Mouse (Mus musculus) gonadal fat pad, adult 2 months (tissue): Measurements from ENCODE around the gene Ccin. TPM values are rescaled to one million over a fixed set of nuclear protein-coding genes. Genes with fewer than 3 reads are reported as not detected.

Experiments used
- DNase-seq: peaks from one replicate; pipeline ENCODE4 v3.0.0-alpha.2; 2012; ENCODE audit warnings: low read depth
- polyA plus RNA-seq: library from polyadenylated mRNA; depleted of rRNA; stranded (reverse); fragments of >200 nt; gene quantifications from 2 replicates; pipeline ENCODE4 v1.2.3, GENCODE M21; 2012; rRNA removed

Gene Ccin
- polyA plus RNA-seq: 0.68 and 0.84 TPM in 2 replicates

GRCm38 (mm10) chr4:43983181-43983580 lies at the start of gene Ccin:
TSS of gene Ccin (plus strand) at chr4:43983483.
- no peak for DNase-seq

- DNase-seq: no peak
These were observed 47.1 kb upstream of the Ccin start for GRCm38 (mm10) chr4:43936186-43936585.

GRCm38 (mm10) chr4:43936749-43937674 lies 46.3 kb upstream of the Ccin start:
- DNase-seq: no peak

GRCm38 (mm10) chr4:43941315-43941714 lies 42.0 kb upstream of the Ccin start:
- no peak for DNase-seq

- no peak for DNase-seq
These were observed 40.9 kb upstream of the Ccin start for GRCm38 (mm10) chr4:43942421-43942820.

GRCm38 (mm10) chr4:43947571-43947970 lies 35.7 kb upstream of the Ccin start:
- DNase-seq: no peak

- DNase-seq: no peak
These were observed 25.9 kb upstream of the Ccin start, which contains the start of gene Glipr2 for GRCm38 (mm10) chr4:43957292-43957845. TSS of gene Glipr2 (plus strand) at chr4:43957401.

- DNase-seq: no peak
These were observed 25.3 kb upstream of the Ccin start for GRCm38 (mm10) chr4:43957846-43958461.

GRCm38 (mm10) chr4:43959523-43960179 lies 23.6 kb upstream of the Ccin start:
- no peak for DNase-seq

- DNase-seq: no peak
These were observed 23.1 kb upstream of the Ccin start for GRCm38 (mm10) chr4:43960207-43960606.

- no peak for DNase-seq
These were observed 18.9 kb upstream of the Ccin start for GRCm38 (mm10) chr4:43964326-43964833.

GRCm38 (mm10) chr4:43964951-43965684 lies 18.2 kb upstream of the Ccin start:
- DNase-seq: no peak

- no peak for DNase-seq
These were observed 17.3 kb upstream of the Ccin start for GRCm38 (mm10) chr4:43965856-43966535.

GRCm38 (mm10) chr4:43968650-43969049 lies 14.6 kb upstream of the Ccin start:
- no peak for DNase-seq

GRCm38 (mm10) chr4:43969373-43969772 lies 13.9 kb upstream of the Ccin start:
- no peak for DNase-seq

- no peak for DNase-seq
These were observed 12.6 kb upstream of the Ccin start for GRCm38 (mm10) chr4:43970393-43971330.

GRCm38 (mm10) chr4:43971541-43972136 lies 11.6 kb upstream of the Ccin start:
- DNase-seq: no peak

- no peak for DNase-seq
These were observed 11.1 kb upstream of the Ccin start for GRCm38 (mm10) chr4:43972137-43972591.

- no peak for DNase-seq
These were observed 9.7 kb upstream of the Ccin start for GRCm38 (mm10) chr4:43973526-43973981.
